Comparison of ENCODE assay signal across 21 mouse cellular contexts in the genomic region with DNA sequence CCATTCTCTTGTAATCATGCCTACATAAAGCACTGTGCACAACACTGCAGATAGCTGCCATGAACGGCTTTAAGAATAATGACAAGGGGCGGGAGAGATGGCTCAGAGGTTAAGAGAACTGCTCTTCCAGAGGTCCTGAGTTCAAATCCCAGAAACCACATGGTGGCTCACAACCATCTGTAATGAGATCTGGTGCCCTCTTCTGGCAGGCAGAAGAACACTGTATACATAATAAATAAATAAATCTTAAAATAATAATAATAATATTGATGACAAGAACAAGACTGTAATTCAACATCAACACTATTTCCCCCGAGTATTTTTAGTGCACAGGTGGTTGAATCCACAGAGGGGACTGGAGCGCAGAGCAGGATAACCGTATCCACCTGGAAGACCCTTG. TPM values are rescaled to one million over a fixed set of nuclear protein-coding genes. Genes with fewer than 3 reads are reported as not detected.
"Had no signal": no experiment of that assay in that cellular context is flagged by ENCODE, and none has a peak within 500 bp of the region (broad histone marks: within the 10 kb centered on the region; RNA-seq: fewer than 3 reads in every experiment).

No protein-coding gene starts in this region.

- H3K4me2 ChIP-seq: hindbrain, embryonic 15.5 days; limb, embryonic 12.5 days; lung, embryonic 15.5 days; midbrain, embryonic 13.5 days; neural tube, embryonic 12.5 days; stomach, embryonic 15.5 days had no signal

- DNase-seq: kidney, adult 8-10 months; kidney, postnatal 4 days; lung, postnatal 36 days; thymus, postnatal 36 days had no signal

- H3K4me3 ChIP-seq: hindbrain, embryonic 15.5 days; limb, embryonic 12.5 days; lung, embryonic 15.5 days; midbrain, embryonic 13.5 days; neural tube, embryonic 12.5 days; stomach, embryonic 15.5 days had no signal

- H3K4me1 ChIP-seq: stomach, embryonic 15.5 days had no signal

- H3K27ac ChIP-seq: hindbrain, embryonic 15.5 days; limb, embryonic 12.5 days; liver, embryonic 14.5 days; lung, embryonic 15.5 days; midbrain, embryonic 13.5 days; neural tube, embryonic 12.5 days; stomach, embryonic 15.5 days had no signal

- ATAC-seq: inflammation-experienced regulatory T-cells, adult 6 months; midbrain, embryonic 13.5 days had no signal

- H3K9ac ChIP-seq: hindbrain, embryonic 15.5 days; limb, embryonic 12.5 days; liver, embryonic 14.5 days; lung, embryonic 15.5 days; midbrain, embryonic 13.5 days; neural tube, embryonic 12.5 days; stomach, embryonic 15.5 days had no signal

- H3K9me3 ChIP-seq: hindbrain, embryonic 15.5 days; limb, embryonic 12.5 days; lung, embryonic 15.5 days; midbrain, embryonic 13.5 days; neural tube, embryonic 12.5 days; stomach, embryonic 15.5 days had no signal

- H3K27me3 ChIP-seq: hindbrain, embryonic 15.5 days; limb, embryonic 12.5 days; lung, embryonic 15.5 days; midbrain, embryonic 13.5 days; neural tube, embryonic 12.5 days; stomach, embryonic 15.5 days had no signal

- H3K36me3 ChIP-seq: stomach, embryonic 15.5 days had no signal

RNA-seq across cellular contexts. Expression of gene Atp6v0a4, which starts 31.8 kb away (rescaled TPM):
- total RNA-seq: megakaryocyte progenitor cell, adult 5-6 weeks; monocyte, adult 5-6 weeks; neutrophil, adult 5-6 weeks had no signal
- polyA plus RNA-seq: inflammation-experienced regulatory T-cells, adult 6 months; limb, embryonic 12.5 days had no signal

RNA-seq across cellular contexts. Expression of gene Tmem213, which starts 47.1 kb away (rescaled TPM):
- total RNA-seq: layer of hippocampus, adult 8-10 months; layer of hippocampus, postnatal 25 days; left cerebral cortex, adult 8-10 months; left cerebral cortex, postnatal 36 days; liver, adult 2 months; megakaryocyte progenitor cell, adult 5-6 weeks; monocyte, adult 5-6 weeks; neutrophil, adult 5-6 weeks had no signal
- polyA plus RNA-seq: hindbrain, embryonic 15.5 days; inflammation-experienced regulatory T-cells, adult 6 months; liver, adult 2 months; liver, embryonic 14.5 days; neural tube, embryonic 12.5 days; spleen, adult 2 months had no signal
